Mouse (Mus musculus) spleen, adult 12 weeks (tissue): ENCODE data around the gene Sptlc2.
"Not testable (repeated sequence)": the region's sequence is repeated elsewhere in the genome, so short reads cannot be mapped to it uniquely, and the experiment has no call there.

Experiments used
- DNase-seq: peaks from one replicate; pipeline ENCODE4 v3.0.0; 2022; ENCODE audit warnings: low spot score

The Sptlc2 gene

DNA sequence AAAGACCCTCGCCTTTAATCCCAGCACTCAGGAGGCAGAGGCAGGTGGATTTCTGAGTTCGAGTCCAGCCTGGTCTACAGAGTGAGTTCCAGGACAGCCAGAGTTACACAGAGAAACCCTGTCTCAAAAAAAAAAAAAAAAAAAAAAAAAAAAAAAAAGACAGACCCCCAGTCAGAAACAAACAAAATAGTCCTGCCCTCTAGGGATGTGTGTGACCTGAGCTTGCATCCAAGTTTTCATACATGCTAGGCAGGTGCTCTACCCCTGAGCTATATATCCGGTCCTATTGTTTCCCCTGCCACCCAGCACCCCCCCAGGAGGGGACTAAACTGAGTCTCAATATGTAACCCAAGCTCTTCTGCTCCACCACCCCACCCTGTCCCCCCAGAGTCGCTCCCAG, 110.9 kb downstream of the Sptlc2 start:
- not testable (repeated sequence) for DNase-seq

- no peak for DNase-seq
Observed at GRCm38 (mm10) chr12:87274853-87275831, 113.0 kb downstream of the Sptlc2 start.

DNA sequence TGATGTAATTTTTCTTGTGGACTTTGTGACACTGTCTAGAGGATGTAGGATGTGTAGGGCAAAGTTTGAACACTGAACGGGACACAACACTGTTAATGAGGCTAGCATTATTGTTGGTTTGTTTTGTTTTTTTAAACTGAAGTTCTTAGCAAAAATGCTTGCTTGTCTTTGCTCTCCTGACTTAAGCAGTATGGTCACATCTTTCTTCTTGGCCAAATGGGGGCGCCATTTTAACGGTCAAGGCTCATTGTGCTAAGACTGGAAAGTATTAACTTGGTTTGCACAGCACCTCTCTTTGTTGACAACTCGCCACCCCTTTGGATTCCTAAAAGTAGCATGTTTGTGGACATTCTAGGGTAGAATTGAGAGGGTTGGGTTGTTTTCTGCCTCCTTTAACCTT, 120.5 kb downstream of the Sptlc2 start:
- no peak for DNase-seq

- no peak for DNase-seq
Observed at GRCm38 (mm10) chr12:87266827-87267603, 121.1 kb downstream of the Sptlc2 start.

DNA sequence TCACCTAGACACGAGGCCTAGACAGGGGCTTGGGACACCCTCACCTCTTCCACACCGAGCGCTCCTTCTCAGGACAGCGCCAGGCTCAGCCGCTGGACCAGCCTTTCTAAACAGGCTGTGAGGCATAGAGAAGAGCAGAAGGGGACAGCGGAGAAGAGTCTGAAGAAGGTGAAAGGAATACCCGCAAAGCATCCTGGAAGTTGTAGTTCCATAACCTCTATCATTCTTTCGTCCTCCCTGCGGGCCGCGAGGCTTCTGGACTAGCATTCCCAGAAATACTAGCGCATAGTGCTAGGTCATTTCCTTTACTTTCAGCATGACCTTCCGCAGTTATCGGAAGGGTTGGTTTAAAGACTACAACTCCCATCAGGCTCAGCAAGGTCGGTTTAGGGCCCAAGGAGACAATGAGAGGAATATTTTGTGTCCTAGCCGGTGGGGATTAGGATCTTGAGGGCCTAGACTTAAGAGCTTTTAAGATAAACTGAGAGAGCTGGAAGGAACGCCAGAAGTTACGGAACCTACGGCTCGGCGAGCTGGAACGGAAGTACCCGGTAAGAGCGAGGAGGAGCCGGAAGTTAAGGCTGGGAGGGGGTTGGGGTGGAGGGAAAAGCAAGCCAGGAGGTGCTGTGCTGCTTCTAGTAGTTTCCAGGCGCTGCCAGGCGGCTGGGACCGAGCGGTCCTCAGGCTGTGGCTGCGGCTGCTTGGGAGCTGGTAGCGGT, 121.9 kb downstream of the Sptlc2 start, which contains the start of the genes Vipas39 and Ahsa1:
Gene Vipas39, minus strand, starts transcription at position 149 of the 719 bp plus-strand sequence.
Gene Ahsa1, plus strand, starts transcription at position 372 of the 719 bp plus-strand sequence.
- peak; percentile 85 for DNase-seq

DNA sequence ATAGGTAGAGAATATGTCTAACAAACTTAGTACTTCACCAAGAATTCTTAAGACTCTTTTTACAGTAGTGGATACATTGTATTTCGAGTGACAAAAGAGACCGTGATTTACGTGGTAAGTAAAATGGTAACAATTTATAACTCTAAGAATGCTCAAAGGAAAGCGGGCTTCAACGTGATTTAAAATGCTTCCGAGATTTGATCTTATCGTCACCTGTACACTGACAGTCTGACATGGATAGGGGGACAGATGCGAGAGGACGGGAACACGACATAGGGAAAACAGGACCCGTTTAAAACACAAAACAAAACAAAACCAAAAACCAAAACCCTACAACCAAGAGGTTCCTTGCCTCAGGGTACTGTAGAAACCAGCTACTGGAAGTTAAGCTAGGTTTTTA, 122.7 kb downstream of the Sptlc2 start:
- no peak for DNase-seq

DNA sequence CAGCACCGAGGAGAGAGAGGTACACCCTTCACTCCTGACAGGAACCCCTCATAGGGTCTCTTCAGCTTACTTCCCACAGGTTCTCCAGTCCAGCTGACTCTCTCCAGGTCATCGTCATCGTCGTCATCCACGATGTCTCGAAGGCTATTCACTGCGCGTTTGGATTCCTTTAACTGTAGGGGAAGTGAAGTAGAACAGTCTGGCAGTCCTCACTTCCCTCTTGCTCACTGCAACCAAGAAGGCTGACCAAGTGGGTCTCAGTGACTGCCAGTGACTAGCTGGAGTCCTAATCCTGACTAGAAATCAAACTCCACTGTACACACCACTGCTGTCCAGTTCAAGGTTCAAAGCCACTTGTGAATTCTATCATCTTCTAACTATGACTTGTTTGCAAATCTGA, 127.6 kb downstream of the Sptlc2 start:
- no peak for DNase-seq

DNA sequence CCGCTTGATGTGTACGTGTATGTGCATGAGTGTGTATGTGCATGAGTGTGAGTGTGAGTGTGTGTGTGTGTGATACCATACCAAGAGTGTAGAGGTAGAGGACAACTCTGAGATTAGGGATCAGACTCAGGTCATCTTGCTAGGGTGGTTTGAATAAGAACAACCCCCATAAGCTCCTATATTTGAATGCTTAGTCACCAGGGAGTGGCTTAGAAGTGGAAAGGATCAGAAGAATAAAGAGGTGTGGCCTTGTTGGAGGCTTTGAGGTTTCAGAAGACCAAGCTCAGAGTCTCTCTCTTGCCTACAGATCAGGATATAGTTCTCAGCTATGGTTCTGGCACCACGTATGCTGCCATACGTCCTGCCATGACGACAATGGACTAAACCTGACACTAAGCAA, 131.5 kb downstream of the Sptlc2 start:
- DNase-seq: no peak
